Mouse (Mus musculus): ENCODE measurements around the gene Atp23. TPM values are rescaled to one million over a fixed set of nuclear protein-coding genes. Genes with fewer than 3 reads are reported as not detected.

The Atp23 gene
- total RNA-seq, 2 experiments from 2014 or later, result 5.1 to 7.0 TPM

- no peak for ATAC-seq (ENCODE audit: poor library complexity, severe bottlenecking)
Observed at GRCm38 (mm10) chr10:126914288-126914687, 13.1 kb upstream of the Atp23 start.

- no peak for ATAC-seq (ENCODE audit: poor library complexity, severe bottlenecking)
Observed at GRCm38 (mm10) chr10:126911479-126911878, 10.3 kb upstream of the Atp23 start.

GRCm38 (mm10) chr10:126906811-126907210 lies 5.7 kb upstream of the Atp23 start:
- no peak for ATAC-seq (ENCODE audit: poor library complexity, severe bottlenecking)

GRCm38 (mm10) chr10:126905650-126906075 lies 4.5 kb upstream of the Atp23 start:
- ATAC-seq (ENCODE audit: poor library complexity, severe bottlenecking), result peak; percentile 88

GRCm38 (mm10) chr10:126905086-126905485 lies 3.9 kb upstream of the Atp23 start:
- no peak for ATAC-seq (ENCODE audit: poor library complexity, severe bottlenecking)

- ATAC-seq (ENCODE audit: poor library complexity, severe bottlenecking), result no peak
Observed at GRCm38 (mm10) chr10:126904221-126904620, 3.1 kb upstream of the Atp23 start.

GRCm38 (mm10) chr10:126901488-126901843 lies 311 bp upstream of the Atp23 start:
- ATAC-seq (ENCODE audit: poor library complexity, severe bottlenecking), result no peak

- no peak for ATAC-seq (ENCODE audit: poor library complexity, severe bottlenecking)
Observed at GRCm38 (mm10) chr10:126895891-126896290, 5.3 kb downstream of the Atp23 start.

DNA sequence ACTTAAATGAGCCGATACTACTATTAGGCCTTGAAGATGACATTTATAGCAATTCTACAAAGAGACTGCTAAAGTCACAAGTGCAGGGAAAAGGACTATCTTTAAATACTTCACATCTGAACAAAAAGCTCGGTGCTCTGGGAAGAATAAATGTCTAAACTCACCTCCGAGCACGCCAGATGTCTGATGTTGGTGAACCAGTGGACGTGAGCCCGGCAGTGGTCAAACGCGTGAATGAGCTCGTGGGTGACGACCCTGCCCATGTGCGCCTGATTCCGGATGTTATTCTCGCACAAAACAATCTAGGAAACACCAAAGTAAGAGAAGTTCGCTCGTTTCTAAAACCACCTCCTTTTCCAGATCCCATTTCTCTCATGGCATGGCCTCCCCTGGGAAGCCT lies 7.1 kb downstream of the Atp23 start:
- no peak for ATAC-seq (ENCODE audit: poor library complexity, severe bottlenecking)

DNA sequence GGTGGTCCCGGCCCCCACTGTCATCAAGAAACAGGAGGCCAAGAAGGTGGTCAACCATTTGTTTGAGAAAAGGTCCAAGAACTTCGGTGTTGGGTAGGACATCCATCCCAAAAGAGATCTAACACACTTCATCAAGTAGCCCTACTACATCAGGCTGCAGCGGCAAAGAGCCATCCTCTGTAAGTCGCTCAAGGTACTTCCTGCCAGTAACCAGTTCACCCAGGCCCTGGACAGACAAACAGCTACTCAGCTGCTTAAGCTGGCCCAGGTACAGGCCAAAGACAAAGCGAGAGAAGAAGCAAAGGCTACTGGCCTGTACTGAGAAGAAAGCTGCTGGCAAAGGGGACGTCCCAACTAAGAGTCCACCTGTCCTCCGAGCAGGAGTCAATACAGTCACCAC lies 8.0 kb downstream of the Atp23 start:
- ATAC-seq (ENCODE audit: poor library complexity, severe bottlenecking), result no peak

GRCm38 (mm10) chr10:126873755-126874154 lies 27.4 kb downstream of the Atp23 start:
- ATAC-seq (ENCODE audit: poor library complexity, severe bottlenecking), result no peak

DNA sequence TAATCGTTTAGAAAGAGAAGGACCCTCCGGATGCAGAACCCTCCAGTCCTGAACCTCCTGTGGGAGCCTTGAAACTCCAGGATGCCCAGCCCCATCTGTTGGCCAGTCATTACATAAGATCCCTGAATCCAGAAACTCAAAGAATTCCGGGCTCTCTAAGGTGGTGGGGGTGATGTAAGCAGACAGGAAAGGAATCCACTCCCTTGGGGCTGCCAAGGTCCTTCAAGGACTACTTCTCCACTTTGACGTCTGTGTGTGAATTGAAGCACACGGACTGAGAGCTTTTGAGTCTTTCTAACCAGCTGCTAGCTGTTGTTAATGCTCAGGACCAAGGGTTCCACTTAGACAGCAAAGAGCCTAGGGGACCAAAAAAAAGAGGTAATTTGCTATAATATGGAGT lies 28.9 kb downstream of the Atp23 start:
- ATAC-seq (ENCODE audit: poor library complexity, severe bottlenecking), result no peak

GRCm38 (mm10) chr10:126869372-126870318 lies 31.5 kb downstream of the Atp23 start:
- peak; percentile 100 for ATAC-seq (ENCODE audit: poor library complexity, severe bottlenecking)

- peak; percentile 36; the same call in 1 of the 2 replicates for ATAC-seq (ENCODE audit: poor library complexity, severe bottlenecking)
Observed at GRCm38 (mm10) chr10:126865284-126865683, 35.9 kb downstream of the Atp23 start.

DNA sequence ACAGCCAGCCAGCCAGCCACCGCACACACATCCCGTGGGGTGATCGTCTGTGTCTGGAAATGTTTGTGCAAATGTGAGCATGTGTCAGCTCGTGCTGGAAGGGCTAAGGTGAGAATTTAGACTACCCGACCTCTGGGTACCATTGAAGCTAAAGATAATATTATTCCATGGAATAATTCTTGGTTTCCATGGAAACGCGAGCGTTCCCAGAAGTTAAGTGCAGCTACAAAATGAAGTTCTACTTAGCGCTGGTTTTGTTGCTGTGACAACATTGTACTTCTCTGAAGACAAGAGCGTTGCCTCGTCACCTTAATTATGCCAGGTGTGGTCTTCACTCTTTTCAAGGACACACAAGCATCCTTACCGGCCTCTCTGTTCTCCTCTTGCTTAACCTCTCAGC lies 39.0 kb downstream of the Atp23 start:
- no peak for ATAC-seq (ENCODE audit: poor library complexity, severe bottlenecking)

DNA sequence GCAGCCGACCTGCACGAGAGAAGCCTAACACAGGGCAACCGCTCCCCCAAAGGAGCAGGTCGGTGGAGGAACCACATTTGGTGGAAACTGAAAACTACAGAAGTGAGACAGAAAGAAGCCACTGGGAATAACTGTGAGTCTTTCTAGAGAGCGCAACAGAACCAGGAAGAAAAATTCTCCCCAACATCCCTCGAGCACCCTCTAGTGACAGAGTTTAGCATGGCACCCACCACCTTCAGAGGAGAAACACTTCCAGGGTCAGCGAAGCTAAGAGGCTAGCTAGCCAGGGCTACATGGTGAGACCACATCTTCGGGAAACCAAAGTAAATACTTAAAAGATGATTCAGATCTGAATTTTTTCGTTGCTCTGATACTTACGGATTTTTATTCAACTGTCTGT lies 47.9 kb downstream of the Atp23 start:
- peak; percentile 87 for ATAC-seq (ENCODE audit: poor library complexity, severe bottlenecking)

- no peak for ATAC-seq (ENCODE audit: poor library complexity, severe bottlenecking)
Observed at GRCm38 (mm10) chr10:126845309-126845911, 55.7 kb downstream of the Atp23 start.

- ATAC-seq (ENCODE audit: poor library complexity, severe bottlenecking), result peak; percentile 54; the same call in 1 of the 2 replicates
Observed at GRCm38 (mm10) chr10:126844689-126845088, 56.5 kb downstream of the Atp23 start.

- peak; percentile 63 for ATAC-seq (ENCODE audit: poor library complexity, severe bottlenecking)
Observed at GRCm38 (mm10) chr10:126840266-126840665, 60.9 kb downstream of the Atp23 start.

GRCm38 (mm10) chr10:126833006-126833405 lies 68.1 kb downstream of the Atp23 start:
- peak; percentile 90 for ATAC-seq (ENCODE audit: poor library complexity, severe bottlenecking)

GRCm38 (mm10) chr10:126831329-126831728 lies 69.8 kb downstream of the Atp23 start:
- no peak for ATAC-seq (ENCODE audit: poor library complexity, severe bottlenecking)

- no peak for ATAC-seq (ENCODE audit: poor library complexity, severe bottlenecking)
Observed at GRCm38 (mm10) chr10:126828618-126829017, 72.5 kb downstream of the Atp23 start.

Data from megakaryocyte, adult 5-6 weeks (primary cell).